Mouse (Mus musculus): Measurements from ENCODE around the gene Sult2a6. TPM values are rescaled to one million over a fixed set of nuclear protein-coding genes. Genes with fewer than 3 reads are reported as not detected.

Gene Sult2a6
- polyA plus RNA-seq (2014; fragmentation: Nextera tagmentation; extraction: Ambion mirVana) = not detected in 2 replicates

GRCm38 (mm10) chr7:14254770-14255169 lies at the start of gene Sult2a6:
Gene Sult2a6 (minus strand): TSS chr7:14254870.
- H3K36me3 ChIP-seq (ENCODE audit: control insufficient read depth, insufficient read depth, low read length) = no peaks in the 10 kb centered on the region
- no peak for DNase-seq
- WGBS = 75% methylated on average over 2 of the region's 2 CpGs
- H3K4me2 ChIP-seq (ENCODE audit: low read length) = no peak within 1 kb of the TSS
- no peak within 1 kb of the TSS for H3K4me3 ChIP-seq (replicated peaks; ENCODE audit: low read depth, low read length)
- no peaks in the 10 kb centered on the region for H3K4me1 ChIP-seq (ENCODE audit: control insufficient read depth, insufficient read depth, low read length)
- no peak for ATAC-seq (ENCODE audit: low FRiP score, low TSS enrichment)
- H3K27me3 ChIP-seq (ENCODE audit: control insufficient read depth, insufficient read depth, low read length) = no peaks in the 10 kb centered on the region
- no peak within 1 kb of the TSS for H3K9ac ChIP-seq (replicated peaks; ENCODE audit: low read length)
- 0 out of 2 replicates have a peak, but pooled peaks cover 14% of the 10 kb centered on the region for H3K9me3 ChIP-seq (ENCODE audit: control insufficient read depth, low read length)
- H3K27ac ChIP-seq (replicated peaks; ENCODE audit: low read depth, low read length) = no peak within 1 kb of the TSS

GRCm38 (mm10) chr7:14215231-14215630 lies 39.4 kb downstream of the Sult2a6 start:
- Histone ChIP-seq H3K4me3 (replicated peaks; ENCODE audit: low read depth, low read length) (no peak overlapping the region), H3K9me3 (ENCODE audit: control insufficient read depth, low read length) (peaks cover 3% of the 10 kb centered on the region; the same call in 1 of the 2 replicates), H3K36me3 (ENCODE audit: control insufficient read depth, insufficient read depth, low read length) (no peaks in the 10 kb centered on the region), H3K9ac (replicated peaks; ENCODE audit: low read length) (no peak overlapping the region), H3K27ac (replicated peaks; ENCODE audit: low read depth, low read length) (no peak overlapping the region), H3K4me1 (ENCODE audit: control insufficient read depth, insufficient read depth, low read length) (no peaks in the 10 kb centered on the region), H3K27me3 (ENCODE audit: control insufficient read depth, insufficient read depth, low read length) (no peaks in the 10 kb centered on the region), H3K4me2 (ENCODE audit: low read length) (no peak overlapping the region)
- ATAC-seq (ENCODE audit: low FRiP score, low TSS enrichment) (no peak), DNase-seq (no peak)

- H3K27ac ChIP-seq (replicated peaks; ENCODE audit: low read depth, low read length) = no peak overlapping the region
- WGBS = 75% methylated on average over 2 of the region's 2 CpGs
- no peak overlapping the region for H3K4me3 ChIP-seq (replicated peaks; ENCODE audit: low read depth, low read length)
These were observed 51.3 kb downstream of the Sult2a6 start for GRCm38 (mm10) chr7:14203417-14203816.

GRCm38 (mm10) chr7:14202487-14202886 lies 52.2 kb downstream of the Sult2a6 start:
- DNase-seq (no peak), ATAC-seq (ENCODE audit: low FRiP score, low TSS enrichment) (no peak)
- peaks cover 12% of the 10 kb centered on the region for H3K9me3 ChIP-seq (ENCODE audit: control insufficient read depth, low read length)
- no peak overlapping the region for H3K4me3 ChIP-seq (replicated peaks; ENCODE audit: low read depth, low read length)
- H3K4me1 ChIP-seq (ENCODE audit: control insufficient read depth, insufficient read depth, low read length) = no peaks in the 10 kb centered on the region
- H3K27me3 ChIP-seq (ENCODE audit: control insufficient read depth, insufficient read depth, low read length) = no peaks in the 10 kb centered on the region
- no peak overlapping the region for H3K27ac ChIP-seq (replicated peaks; ENCODE audit: low read depth, low read length)
- no peak overlapping the region for H3K4me2 ChIP-seq (ENCODE audit: low read length)
- no peak overlapping the region for H3K9ac ChIP-seq (replicated peaks; ENCODE audit: low read length)
- H3K36me3 ChIP-seq (ENCODE audit: control insufficient read depth, insufficient read depth, low read length) = no peaks in the 10 kb centered on the region

More at GRCm38 (mm10) chr7:14203417-14203816, 51.3 kb downstream of the Sult2a6 start:
- Histone ChIP-seq H3K36me3 (ENCODE audit: control insufficient read depth, insufficient read depth, low read length) (no peaks in the 10 kb centered on the region), H3K4me2 (ENCODE audit: low read length) (no peak overlapping the region), H3K9me3 (ENCODE audit: control insufficient read depth, low read length) (peaks cover 12% of the 10 kb centered on the region), H3K4me1 (ENCODE audit: control insufficient read depth, insufficient read depth, low read length) (no peaks in the 10 kb centered on the region), H3K27me3 (ENCODE audit: control insufficient read depth, insufficient read depth, low read length) (no peaks in the 10 kb centered on the region), H3K9ac (replicated peaks; ENCODE audit: low read length) (no peak overlapping the region)
- no peak for ATAC-seq (ENCODE audit: low FRiP score, low TSS enrichment)
- no peak for DNase-seq

Other genes with a start within 250 kb of the Sult2a6 start
- not detected in 2 replicates for gene Sult2a3, start 131.8 kb downstream of the Sult2a6 start, polyA plus RNA-seq (2014; fragmentation: Nextera tagmentation; extraction: Ambion mirVana)
- gene Obox8, start 78.7 kb upstream of the Sult2a6 start, polyA plus RNA-seq (2014; fragmentation: Nextera tagmentation; extraction: Ambion mirVana) = not detected in 2 replicates
- not detected in 2 replicates for gene Sult2a8, start 191.9 kb upstream of the Sult2a6 start, polyA plus RNA-seq (2014; fragmentation: Nextera tagmentation; extraction: Ambion mirVana)
- gene Sult2a7, start 239.4 kb upstream of the Sult2a6 start, polyA plus RNA-seq (2014; fragmentation: Nextera tagmentation; extraction: Ambion mirVana) = not detected in 2 replicates

Measured in midbrain, embryonic 14.5 days (tissue).